Mouse (Mus musculus) liver, postnatal 0 days (tissue): Measurements from ENCODE around the gene Ifne. TPM values are rescaled to one million over a fixed set of nuclear protein-coding genes. Genes with fewer than 3 reads are reported as not detected.
A peak's percentile ranks its signal among the peaks of the same experiment; 100 is the strongest.

Experiments
- ATAC-seq: fragments of 200-750 bp; cut with Nextera tagmentation; 2 replicates; pipeline ENCODE4 v1.8.0; 2017; ENCODE audit warnings: mild to moderate bottlenecking, moderate library complexity
- DNase-seq: peaks from one replicate; pipeline ENCODE4 v3.0.0-alpha.2; 2016
- H3K27ac ChIP-seq: fragments of 300-500 bp; sonication (generic); 2 replicates; pipeline ENCODE4 v1.5.1; 2014; ENCODE audit warnings: antibody characterized with exemption, moderate library complexity, mild to moderate bottlenecking, low read depth
- H3K27me3 ChIP-seq: fragments of 300-500 bp; sonication (generic); 2 replicates; pipeline ENCODE4 v1.6.1; 2014; ENCODE audit warnings: low read length, control low read depth, mixed read lengths; ENCODE audit not compliant: insufficient read depth
- H3K36me3 ChIP-seq: fragments of 300-500 bp; sonication (generic); replicated peaks from 2 replicates; pipeline ENCODE4 v1.6.1; 2014; ENCODE audit warnings: mild to moderate bottlenecking, control low read depth, low read length, moderate library complexity, mixed read lengths; ENCODE audit not compliant: insufficient read depth
- H3K4me1 ChIP-seq: fragments of 300-500 bp; sonication (generic); 2 replicates; pipeline ENCODE4 v1.6.1; 2014; ENCODE audit warnings: antibody characterized with exemption, mild to moderate bottlenecking, control low read depth; ENCODE audit not compliant: insufficient read depth
- H3K4me2 ChIP-seq: fragments of 300-500 bp; sonication (generic); 2 replicates; pipeline ENCODE4 v1.6.1; 2014; ENCODE audit warnings: low read depth, mild to moderate bottlenecking, low read length, moderate library complexity, mixed read lengths
- H3K4me3 ChIP-seq: fragments of 300-500 bp; sonication (generic); 2 replicates; pipeline ENCODE4 v1.5.1; 2014; ENCODE audit warnings: low read depth, low read length
- H3K9ac ChIP-seq: fragments of 300-500 bp; sonication (generic); replicated peaks from 2 replicates; pipeline ENCODE4 v1.6.1; 2014; ENCODE audit warnings: mild to moderate bottlenecking, moderate library complexity
- H3K9me3 ChIP-seq: fragments of 300-500 bp; sonication (generic); 2 replicates; pipeline ENCODE4 v1.6.1; 2016; ENCODE audit warnings: mild to moderate bottlenecking, control low read depth, low read length, mixed read lengths
- CTCF ChIP-seq: sonication (generic); IDR thresholded peaks from 2 replicates; pipeline ENCODE4 v1.5.1; 2016; ENCODE audit warnings: antibody characterized with exemption, low read depth
- EP300 ChIP-seq: IDR thresholded peaks from 2 replicates; pipeline ENCODE4 v1.6.1; 2016; ENCODE audit warnings: antibody characterized with exemption, low read depth, mild to moderate bottlenecking
- WGBS: fragments of 180-500 bp; shearing (Covaris S2); extraction: QIAGEN DNeasy Blood & Tissue Kit; methylation state at CpG from one replicate; pipeline ENCODE4 v1.1.7; 2014; ENCODE audit not compliant: insufficient replicate concordance; 5-methylcytosine and 5-hydroxymethylcytosine counted together
- polyA plus RNA-seq: library from polyadenylated mRNA; unstranded; fragments of >200 nt; fragmentation: Nextera tagmentation; extraction: Ambion mirVana; gene quantifications from 2 replicates; pipeline ENCODE4 v1.2.1, GENCODE M21; 2015

Gene Ifne
- not detected in 2 replicates for polyA plus RNA-seq

- Histone ChIP-seq H3K9me3 (no peaks in the 10 kb centered on the region), H3K4me1 (peaks cover 7% of the 10 kb centered on the region; the same call in 1 of the 2 replicates), H3K27ac (no peak within 1 kb of the TSS), H3K36me3 (no peaks in the 10 kb centered on the region), H3K4me2 (no peak within 1 kb of the TSS), H3K4me3 (no peak within 1 kb of the TSS), H3K27me3 (no peaks in the 10 kb centered on the region), H3K9ac (no peak within 1 kb of the TSS)
- ATAC-seq (no peak), DNase-seq (no peak)
- TF ChIP-seq EP300 (no peak), CTCF (no peak)
- 72% methylated on average over 8 of the region's 8 CpGs for WGBS
Measured at GRCm38 (mm10) chr4:88880101-88880500, at the start of gene Ifne. Gene Ifne, minus strand, starts transcription at chr4:88880201.

- H3K4me1 ChIP-seq: peaks cover 7% of the 10 kb centered on the region
- ATAC-seq (peak; percentile 76), DNase-seq (no peak)
- 64% methylated on average over 4 of the region's 4 CpGs for WGBS
- no peak overlapping the region for H3K4me3 ChIP-seq
- H3K9me3 ChIP-seq: no peaks in the 10 kb centered on the region
- H3K27me3 ChIP-seq: no peaks in the 10 kb centered on the region
- H3K27ac ChIP-seq: no peak overlapping the region
- no peaks in the 10 kb centered on the region; the same call in 1 of the 2 replicates for H3K36me3 ChIP-seq
- TF ChIP-seq EP300 (no peak), CTCF (no peak)
- no peak overlapping the region for H3K4me2 ChIP-seq
- no peak overlapping the region for H3K9ac ChIP-seq
Measured at GRCm38 (mm10) chr4:88928341-88929102, 48.5 kb upstream of the Ifne start.

- TF ChIP-seq EP300 (no peak), CTCF (no peak)
- Histone ChIP-seq H3K4me3 (no peak overlapping the region), H3K27ac (no peak overlapping the region), H3K9me3 (no peaks in the 10 kb centered on the region), H3K36me3 (no peaks in the 10 kb centered on the region; the same call in 1 of the 2 replicates), H3K4me1 (peaks cover 7% of the 10 kb centered on the region), H3K27me3 (no peaks in the 10 kb centered on the region), H3K9ac (no peak overlapping the region), H3K4me2 (no peak overlapping the region)
- 78% methylated on average over 2 of the region's 2 CpGs for WGBS
- ATAC-seq (no peak), DNase-seq (no peak)
Measured at GRCm38 (mm10) chr4:88927850-88928249, 47.8 kb upstream of the Ifne start.

GRCm38 (mm10) chr4:88926637-88927036 lies 46.6 kb upstream of the Ifne start:
- no peaks in the 10 kb centered on the region for H3K9me3 ChIP-seq
- H3K4me2 ChIP-seq: no peak overlapping the region
- DNase-seq (no peak), ATAC-seq (no peak)
- no peak overlapping the region for H3K27ac ChIP-seq
- H3K4me3 ChIP-seq: no peak overlapping the region
- 100% methylated on average over 1 of the region's 1 CpGs for WGBS
- no peak overlapping the region for H3K9ac ChIP-seq
- no peaks in the 10 kb centered on the region; the same call in 1 of the 2 replicates for H3K36me3 ChIP-seq
- TF ChIP-seq CTCF: no peak
- TF ChIP-seq EP300: no peak
- no peaks in the 10 kb centered on the region for H3K27me3 ChIP-seq
- peaks cover 7% of the 10 kb centered on the region for H3K4me1 ChIP-seq

- Histone ChIP-seq H3K4me3 (no peak overlapping the region), H3K4me2 (no peak overlapping the region), H3K9me3 (no peaks in the 10 kb centered on the region), H3K4me1 (peaks cover 7% of the 10 kb centered on the region), H3K9ac (no peak overlapping the region), H3K36me3 (no peaks in the 10 kb centered on the region; the same call in 1 of the 2 replicates), H3K27ac (no peak overlapping the region), H3K27me3 (no peaks in the 10 kb centered on the region)
- TF ChIP-seq CTCF (no peak), EP300 (no peak)
- 80% methylated on average over 1 of the region's 1 CpGs for WGBS
- DNase-seq: no peak
- no peak for ATAC-seq
Measured at GRCm38 (mm10) chr4:88926082-88926481, 46.1 kb upstream of the Ifne start.

- no peak overlapping the region for H3K9ac ChIP-seq
- no peak overlapping the region for H3K4me3 ChIP-seq
- DNase-seq (no peak), ATAC-seq (no peak)
- WGBS: 86% methylated on average over 2 of the region's 2 CpGs
- H3K4me1 ChIP-seq: peaks cover 7% of the 10 kb centered on the region
- H3K27me3 ChIP-seq: no peaks in the 10 kb centered on the region
- H3K4me2 ChIP-seq: no peak overlapping the region
- no peak overlapping the region for H3K27ac ChIP-seq
- no peak for TF ChIP-seq EP300
- TF ChIP-seq CTCF: no peak
- no peaks in the 10 kb centered on the region; the same call in 1 of the 2 replicates for H3K36me3 ChIP-seq
- no peaks in the 10 kb centered on the region for H3K9me3 ChIP-seq
Measured at GRCm38 (mm10) chr4:88925456-88925855, 45.5 kb upstream of the Ifne start.
